Mouse (Mus musculus) neural tube, embryonic 11.5 days (tissue): ENCODE results near the gene Adora2b. TPM values are rescaled to one million over a fixed set of nuclear protein-coding genes. Genes with fewer than 3 reads are reported as not detected.

Source experiments
- ATAC-seq: fragments of 200-750 bp; cut with Nextera tagmentation; 2 replicates; pipeline ENCODE4 v1.8.0; 2017; ENCODE audit warnings: moderate number of reproducible peaks, mild to moderate bottlenecking, moderate TSS enrichment, moderate library complexity; ENCODE audit not compliant: insufficient read depth, low FRiP score, low TSS enrichment
- DNase-seq: peaks from one replicate; pipeline ENCODE4 v3.0.0-alpha.2; 2015; ENCODE audit warnings: low spot score
- H3K27ac ChIP-seq: fragments of 300-500 bp; sonication (generic); 2 replicates; pipeline ENCODE4 v1.5.1; 2014; ENCODE audit warnings: low read depth, mild to moderate bottlenecking, low read length
- H3K27me3 ChIP-seq: fragments of 300-500 bp; sonication (generic); 2 replicates; pipeline ENCODE4 v1.6.1; 2014; ENCODE audit warnings: mild to moderate bottlenecking, low read length, mixed read lengths; ENCODE audit not compliant: control insufficient read depth, insufficient read depth
- H3K36me3 ChIP-seq: fragments of 300-500 bp; sonication (generic); 2 replicates; pipeline ENCODE4 v1.6.1; 2014; ENCODE audit warnings: mild to moderate bottlenecking, low read length, moderate library complexity, mixed read lengths; ENCODE audit not compliant: control insufficient read depth, insufficient read depth
- H3K4me1 ChIP-seq: fragments of 300-500 bp; sonication (generic); 2 replicates; pipeline ENCODE4 v1.6.1; 2014; ENCODE audit warnings: low read length, mixed read lengths; ENCODE audit not compliant: control insufficient read depth, insufficient read depth
- H3K4me2 ChIP-seq: fragments of 300-500 bp; sonication (generic); 2 replicates; pipeline ENCODE4 v1.6.1; 2014; ENCODE audit warnings: low read depth, mild to moderate bottlenecking, moderate library complexity
- H3K4me3 ChIP-seq: fragments of 300-500 bp; sonication (generic); 2 replicates; pipeline ENCODE4 v1.5.1; 2014; ENCODE audit warnings: low read depth, low read length
- H3K9ac ChIP-seq: fragments of 300-500 bp; sonication (generic); 2 replicates; pipeline ENCODE4 v1.6.1; 2014; ENCODE audit warnings: mild to moderate bottlenecking, low read length
- H3K9me3 ChIP-seq: fragments of 300-500 bp; sonication (generic); 2 replicates; pipeline ENCODE4 v1.6.1; 2016; ENCODE audit warnings: low read length; ENCODE audit not compliant: control insufficient read depth
- WGBS: fragments of 180-500 bp; shearing (Covaris S2); extraction: QIAGEN DNeasy Blood & Tissue Kit; methylation state at CpG from one replicate; pipeline ENCODE4 v1.1.7; 2014; 5-methylcytosine and 5-hydroxymethylcytosine counted together
- polyA plus RNA-seq: library from polyadenylated mRNA; unstranded; fragments of >200 nt; fragmentation: Nextera tagmentation; extraction: Ambion mirVana; gene quantifications from 2 replicates; pipeline ENCODE4 v1.2.1, GENCODE M21; 2014

The Adora2b gene
- polyA plus RNA-seq, 1 experiment from 2014 or later: 6.2 TPM

DNA sequence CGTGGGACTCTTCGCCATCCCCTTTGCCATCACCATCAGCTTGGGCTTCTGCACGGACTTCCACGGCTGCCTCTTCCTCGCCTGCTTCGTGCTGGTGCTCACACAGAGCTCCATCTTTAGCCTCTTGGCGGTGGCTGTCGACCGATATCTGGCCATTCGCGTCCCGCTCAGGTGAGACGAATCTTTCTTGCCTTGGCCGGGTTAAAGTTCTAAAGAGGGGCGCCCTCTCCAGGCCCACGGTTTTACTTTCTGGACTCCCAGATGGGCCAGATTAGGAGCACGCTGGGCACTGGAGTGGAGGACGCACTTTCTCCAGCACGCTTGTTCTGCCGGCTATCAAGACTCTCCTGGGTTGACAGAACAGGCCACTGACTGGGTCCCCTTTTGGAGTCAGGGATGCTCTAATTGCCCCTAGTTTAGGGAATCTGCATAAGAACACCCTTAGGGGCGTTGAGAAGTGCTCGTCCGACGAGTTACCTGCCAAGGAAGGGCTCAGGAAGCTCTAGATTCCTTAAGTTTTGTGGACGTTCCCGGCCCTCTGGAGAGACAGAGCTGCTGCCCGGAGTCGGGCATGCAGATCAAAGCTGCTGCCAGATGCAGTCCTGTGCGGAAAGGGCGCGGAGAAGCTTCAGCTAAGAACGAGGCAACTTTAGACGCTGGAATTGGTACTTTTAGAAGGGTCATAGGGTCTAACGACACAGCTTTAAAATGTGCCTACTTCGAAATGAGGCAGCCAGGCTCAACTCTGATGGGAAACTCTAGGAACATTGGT, 668 bp downstream of the Adora2b start:
- Histone ChIP-seq H3K4me2 (peak overlapping the region; percentile 100), H3K4me3 (peak overlapping the region; percentile 62), H3K9ac (peak overlapping the region; percentile 49), H3K27ac (no peak overlapping the region), H3K36me3 (no peaks in the 10 kb centered on the region), H3K27me3 (peaks cover 12% of the 10 kb centered on the region), H3K9me3 (no peaks in the 10 kb centered on the region), H3K4me1 (no peaks in the 10 kb centered on the region)
- DNase-seq (peak; percentile 58), ATAC-seq (no peak)
- WGBS: 3% methylated on average over 35 of the region's 35 CpGs

GRCm38 (mm10) chr11:62251047-62251446, 2.3 kb downstream of the Adora2b start:
- H3K9ac ChIP-seq: no peak overlapping the region
- H3K36me3 ChIP-seq: no peaks in the 10 kb centered on the region
- no peak overlapping the region for H3K4me3 ChIP-seq
- no peak overlapping the region for H3K27ac ChIP-seq
- no peak for ATAC-seq
- no peaks in the 10 kb centered on the region for H3K9me3 ChIP-seq
- H3K4me1 ChIP-seq: no peaks in the 10 kb centered on the region
- H3K4me2 ChIP-seq: 0 out of 2 replicates have a peak overlapping the region, but pooled peaks have one; percentile 2
- H3K27me3 ChIP-seq: peaks cover 12% of the 10 kb centered on the region
- 61% methylated on average over 11 of the region's 11 CpGs for WGBS
- DNase-seq: peak; percentile 24

DNA sequence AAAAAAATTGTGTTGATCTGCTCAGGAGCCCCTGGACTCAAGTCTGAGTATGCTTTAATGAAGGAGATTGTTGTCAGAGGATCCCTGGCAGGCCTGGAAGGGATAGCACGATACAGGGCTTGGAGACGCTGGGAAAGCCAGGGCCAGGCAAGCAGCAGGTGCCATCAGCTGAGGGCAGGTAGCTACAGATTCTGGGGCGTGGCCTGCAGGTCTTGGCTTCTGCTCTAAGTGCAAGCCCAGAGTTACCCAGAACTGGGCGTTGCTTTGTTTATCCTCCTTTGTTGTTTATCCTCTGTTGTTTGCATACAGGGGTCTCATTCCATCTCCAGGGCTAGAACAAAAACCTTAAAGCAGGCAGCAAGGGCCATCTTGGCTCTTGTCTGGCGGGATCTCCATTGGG, 4.6 kb downstream of the Adora2b start:
- H3K4me2 ChIP-seq: no peak overlapping the region
- peaks cover 12% of the 10 kb centered on the region for H3K27me3 ChIP-seq
- 86% methylated on average over 5 of the region's 5 CpGs for WGBS
- no peak overlapping the region for H3K4me3 ChIP-seq
- ATAC-seq (no peak), DNase-seq (no peak)
- no peak overlapping the region for H3K9ac ChIP-seq
- no peaks in the 10 kb centered on the region for H3K36me3 ChIP-seq
- no peak overlapping the region for H3K27ac ChIP-seq
- no peaks in the 10 kb centered on the region for H3K9me3 ChIP-seq
- H3K4me1 ChIP-seq: no peaks in the 10 kb centered on the region

GRCm38 (mm10) chr11:62259214-62259613, 10.4 kb downstream of the Adora2b start:
- Histone ChIP-seq H3K9ac (no peak overlapping the region), H3K27ac (no peak overlapping the region), H3K4me1 (no peaks in the 10 kb centered on the region), H3K4me3 (no peak overlapping the region), H3K9me3 (no peaks in the 10 kb centered on the region), H3K4me2 (no peak overlapping the region), H3K36me3 (no peaks in the 10 kb centered on the region), H3K27me3 (no peaks in the 10 kb centered on the region)
- DNase-seq (no peak), ATAC-seq (no peak)
- 56% methylated on average over 5 of the region's 5 CpGs for WGBS

DNA sequence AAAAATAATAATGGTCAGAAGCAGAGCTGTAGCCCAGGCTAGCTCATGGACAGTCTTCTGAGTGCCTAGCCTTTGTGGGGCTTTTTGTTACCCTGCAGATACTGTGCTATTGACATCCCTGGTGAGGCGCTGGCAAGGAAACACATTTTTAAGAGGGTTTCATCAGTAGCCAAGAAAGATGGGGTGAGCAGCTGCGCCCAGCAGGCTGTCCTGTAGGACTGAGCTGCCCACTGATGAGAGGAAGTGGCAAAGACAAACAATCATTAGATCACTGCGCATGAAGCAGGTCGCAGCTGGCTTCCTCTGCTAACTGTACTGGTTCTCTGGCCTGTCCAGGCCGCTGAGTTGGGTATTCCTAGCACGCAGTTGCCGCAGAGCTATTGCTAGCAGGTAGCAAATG, 14.8 kb downstream of the Adora2b start:
- H3K4me3 ChIP-seq: no peak overlapping the region
- 63% methylated on average over 7 of the region's 7 CpGs for WGBS
- no peaks in the 10 kb centered on the region for H3K27me3 ChIP-seq

DNA sequence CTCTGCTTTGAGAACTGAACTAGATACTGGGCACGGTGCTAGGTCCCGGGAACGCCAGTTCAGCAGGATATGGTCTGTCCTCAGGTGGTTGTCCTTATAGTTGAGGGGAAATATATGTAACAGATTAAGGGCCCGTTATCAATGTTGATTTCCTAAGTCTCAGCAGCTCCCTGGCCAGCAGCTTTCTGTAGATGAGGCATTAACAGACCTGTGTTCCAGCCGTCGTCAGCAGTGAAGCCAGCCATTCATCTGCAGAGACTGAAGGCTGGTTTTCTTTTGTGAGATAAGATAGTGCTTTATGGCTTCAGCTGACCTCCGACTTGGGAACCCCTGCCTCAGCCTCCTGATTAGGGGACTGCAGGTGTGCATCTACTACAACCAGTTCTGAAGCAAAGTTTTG, 15.2 kb downstream of the Adora2b start:
- H3K9me3 ChIP-seq: no peaks in the 10 kb centered on the region
- H3K27ac ChIP-seq: no peak overlapping the region
- H3K4me2 ChIP-seq: no peak overlapping the region
- ATAC-seq (no peak), DNase-seq (no peak)
- no peaks in the 10 kb centered on the region for H3K27me3 ChIP-seq
- no peaks in the 10 kb centered on the region for H3K36me3 ChIP-seq
- H3K4me1 ChIP-seq: no peaks in the 10 kb centered on the region
- no peak overlapping the region for H3K4me3 ChIP-seq
- WGBS: 61% methylated on average over 7 of the region's 7 CpGs
- no peak overlapping the region for H3K9ac ChIP-seq

More for the DNA sequence above, 14.8 kb downstream of the Adora2b start:
- Histone ChIP-seq H3K4me1 (no peaks in the 10 kb centered on the region), H3K27ac (no peak overlapping the region), H3K4me2 (no peak overlapping the region), H3K9me3 (no peaks in the 10 kb centered on the region), H3K36me3 (no peaks in the 10 kb centered on the region), H3K9ac (no peak overlapping the region)
- no peak for DNase-seq
- ATAC-seq: no peak

- DNase-seq: no peak
- Histone ChIP-seq H3K27me3 (no peaks in the 10 kb centered on the region), H3K4me3 (no peak overlapping the region), H3K27ac (no peak overlapping the region), H3K36me3 (no peaks in the 10 kb centered on the region), H3K9ac (no peak overlapping the region), H3K4me2 (no peak overlapping the region), H3K4me1 (no peaks in the 10 kb centered on the region), H3K9me3 (no peaks in the 10 kb centered on the region)
- ATAC-seq: no peak
- WGBS: 63% methylated on average over 7 of the region's 7 CpGs
Observed at GRCm38 (mm10) chr11:62265642-62266041, 16.9 kb downstream of the Adora2b start.

DNA sequence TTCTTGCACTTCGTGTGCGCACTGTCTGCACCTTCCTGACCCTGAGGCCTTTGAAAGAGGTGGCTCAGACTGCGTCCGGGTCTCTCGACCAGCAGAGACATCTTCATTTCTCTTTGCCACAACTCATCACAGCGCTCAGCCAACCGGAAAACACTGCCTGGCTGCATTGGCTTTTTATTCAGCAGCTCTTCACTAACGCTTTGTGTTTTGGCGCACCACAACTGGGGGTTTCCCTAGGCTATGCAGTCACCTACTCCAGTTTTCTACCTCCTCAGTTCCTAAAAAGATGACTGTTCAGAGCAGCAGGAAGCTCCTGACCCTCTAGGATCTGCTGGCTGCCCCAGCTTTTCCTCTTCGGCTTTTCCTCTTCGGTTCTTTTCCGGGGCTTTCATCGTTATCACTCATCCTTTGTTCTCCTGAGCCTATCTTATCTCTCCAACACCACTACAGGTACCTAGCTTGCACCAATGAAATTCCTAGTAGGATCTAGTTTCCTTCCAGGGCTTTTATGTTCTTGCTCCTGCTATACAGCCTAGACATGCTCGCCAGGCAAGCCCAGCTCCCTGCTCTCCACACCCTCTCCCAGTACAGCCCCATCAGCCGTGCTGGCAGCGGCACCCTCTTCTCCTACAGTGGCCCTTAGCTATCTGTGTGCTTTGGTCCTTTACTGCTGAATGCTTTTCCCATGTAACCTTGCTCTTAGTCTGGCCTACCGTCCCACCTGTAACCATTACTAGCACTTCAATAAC, 17.9 kb downstream of the Adora2b start:
- Histone ChIP-seq H3K36me3 (no peaks in the 10 kb centered on the region), H3K9me3 (no peaks in the 10 kb centered on the region), H3K4me3 (no peak overlapping the region), H3K27ac (no peak overlapping the region), H3K4me1 (no peaks in the 10 kb centered on the region), H3K4me2 (no peak overlapping the region), H3K27me3 (no peaks in the 10 kb centered on the region), H3K9ac (no peak overlapping the region)
- WGBS: 67% methylated on average over 17 of the region's 17 CpGs
- ATAC-seq: no peak
- no peak for DNase-seq

DNA sequence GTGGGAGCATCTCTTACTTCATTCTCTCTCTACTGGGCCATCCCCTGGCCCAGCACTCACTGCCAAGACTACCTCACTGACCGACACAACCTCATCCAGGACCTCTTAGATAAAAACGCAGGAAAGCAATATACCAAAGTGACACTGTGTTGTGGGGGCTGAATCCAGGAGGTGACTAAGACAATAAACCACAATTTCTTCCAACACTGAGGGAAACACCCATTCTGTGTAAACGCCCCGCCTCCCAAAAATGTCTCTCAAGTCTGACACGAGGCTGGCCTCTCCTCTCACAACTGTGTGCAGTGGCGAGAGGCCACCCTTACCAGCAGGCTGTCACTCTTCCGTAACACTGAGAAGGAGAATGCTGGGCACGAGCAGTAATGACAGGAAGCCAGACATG, 19.6 kb downstream of the Adora2b start:
- no peak overlapping the region for H3K4me2 ChIP-seq
- no peak for ATAC-seq
- no peak overlapping the region for H3K27ac ChIP-seq
- H3K4me3 ChIP-seq: no peak overlapping the region
- H3K27me3 ChIP-seq: no peaks in the 10 kb centered on the region
- no peaks in the 10 kb centered on the region for H3K36me3 ChIP-seq
- H3K4me1 ChIP-seq: no peaks in the 10 kb centered on the region
- DNase-seq: no peak
- H3K9me3 ChIP-seq: no peaks in the 10 kb centered on the region
- 79% methylated on average over 8 of the region's 8 CpGs for WGBS
- no peak overlapping the region for H3K9ac ChIP-seq
